In genomic region chr15:85981768-85982415, GRCm38 (mm10) we compare ENCODE assay signal across 8 mouse cellular contexts. TPM values are rescaled to one million over a fixed set of nuclear protein-coding genes. Genes with fewer than 3 reads are reported as not detected.
DNase-seq lines count a peak whose midpoint lies in the region; ATAC-seq and TF ChIP-seq lines count a peak whose summit lies in the region.
"Had no signal": no experiment of that assay in that cellular context is flagged by ENCODE, and none has a peak within 500 bp of the region (broad histone marks: within the 10 kb centered on the region; RNA-seq: fewer than 3 reads in every experiment).

No protein-coding gene starts in this region.

- DNase-seq in ES-CJ7 (ENCODE audit: low read depth, low spot score), result peak; percentile 48
- DNase-seq in c-Kit-positive CD71-positive TER-119-negative erythroid progenitor cells, embryonic 14.5 days (ENCODE audit: low read depth), result peak; percentile 14
- peak; percentile 20 to 35 (median 29) for DNase-seq in liver, embryonic 14.5 days (ENCODE audit: low read depth in 3 of 3, low spot score in 3 of 3)
- peak; percentile 51 to 70 for DNase-seq in spleen, postnatal 14 days (ENCODE audit: low spot score in 2 of 2)
- DNase-seq in gastrocnemius, adult 8-10 months (ENCODE audit: low spot score in 2 of 2), result no peak
- no peak for DNase-seq in layer of hippocampus, adult 9-11 months
- no peak for DNase-seq in urinary bladder, postnatal 25 days (ENCODE audit: low spot score)

- H3K4me1 ChIP-seq in liver, embryonic 14.5 days (replicated peaks; ENCODE audit: control insufficient read depth in 2 of 2, insufficient read depth in 2 of 2, low read length in 1 of 2), result peaks cover 0 to 7% of the 10 kb centered on the region in 2 experiments; a peak in 1 of 4 replicates

- H3K27me3 ChIP-seq in liver, embryonic 14.5 days (ENCODE audit: control insufficient read depth, insufficient read depth, low read length), result no peaks in the 10 kb centered on the region

- H3K36me3 ChIP-seq in liver, embryonic 14.5 days (replicated peaks; ENCODE audit: control insufficient read depth, insufficient read depth, low read depth), result no peaks in the 10 kb centered on the region
- H3K36me3 ChIP-seq: heart, embryonic 13.5 days had no signal

- no peak overlapping the region for H3K9ac ChIP-seq in liver, embryonic 14.5 days (replicated peaks)
- H3K9ac ChIP-seq: heart, embryonic 13.5 days had no signal

- no peak overlapping the region for H3K4me3 ChIP-seq in liver, embryonic 14.5 days (ENCODE audit: insufficient read depth in 1 of 2, low read depth in 2 of 2, low read length in 2 of 2)
- H3K4me3 ChIP-seq: heart, embryonic 13.5 days had no signal

- no peak for TF ChIP-seq CTCF in liver, embryonic 14.5 days (IDR thresholded peaks at IDR 0.05; ENCODE audit: low read depth)

- H3K27ac ChIP-seq in liver, embryonic 14.5 days, result no peak overlapping the region
- H3K27ac ChIP-seq: heart, embryonic 13.5 days had no signal

- peak overlapping the region; percentile 13; the same call in 1 of the 2 replicates for H3K4me2 ChIP-seq in liver, embryonic 14.5 days (ENCODE audit: low read depth)
- H3K4me2 ChIP-seq: heart, embryonic 13.5 days had no signal

- ATAC-seq in liver, embryonic 14.5 days (ENCODE audit: insufficient read depth), result peak; percentile 77; the same call in 1 of the 2 replicates

- no peaks in the 10 kb centered on the region for H3K9me3 ChIP-seq in liver, embryonic 14.5 days (ENCODE audit: control insufficient read depth, low read length)
- H3K9me3 ChIP-seq: heart, embryonic 13.5 days had no signal

- TF ChIP-seq EP300 in liver, embryonic 14.5 days (IDR thresholded peaks at IDR 0.05; ENCODE audit: low read depth), result no peak

- WGBS in liver, embryonic 14.5 days (ENCODE audit: insufficient replicate concordance), result 10% methylated on average over 11 of the region's 11 CpGs

RNA-seq across cellular contexts. Expression of gene Celsr1, which starts 51.7 kb away (rescaled TPM):
- polyA plus RNA-seq in liver, embryonic 14.5 days (2012; rRNA removed), result 0.11 and 0.12 TPM in 2 replicates
- 0.06 and 0.09 TPM in 2 replicates for polyA plus RNA-seq in liver, embryonic 14.5 days (2014; fragmentation: Nextera tagmentation; extraction: Ambion mirVana)
- under 1 TPM; 0.02 to 0.36 (median 0.10) TPM for total RNA-seq in gastrocnemius, adult 8-10 months (2022)

Comparison
In these comparisons a context has a peak if more than half of its experiments do, and no peak if none do; other contexts are left out.
1. DNase-seq: peak in ES-CJ7 (single experiment), c-Kit-positive CD71-positive TER-119-negative erythroid progenitor cells, embryonic 14.5 days (single experiment), liver, embryonic 14.5 days (3 of 3) and spleen, postnatal 14 days (2 of 2); none in gastrocnemius, adult 8-10 months (0 of 2), layer of hippocampus, adult 9-11 months (single experiment) and urinary bladder, postnatal 25 days (single experiment).